Mouse (Mus musculus) ES-E14 (cell line): ENCODE results near the gene Nudt19. TPM values are rescaled to one million over a fixed set of nuclear protein-coding genes. Genes with fewer than 3 reads are reported as not detected.

Source experiments
- DNase-seq: peaks from one replicate; pipeline ENCODE4 v3.0.0-alpha.2; 2013; ENCODE audit warnings: low read depth, low spot score
- H3K27ac ChIP-seq: 2 replicates; pipeline ENCODE4 v1.5.1; 2012; ENCODE audit warnings: low read depth, mild to moderate bottlenecking, low read length, moderate library complexity, mixed read lengths; ENCODE audit not compliant: poor library complexity, insufficient read depth, severe bottlenecking
- H3K36me3 ChIP-seq: 2 replicates; pipeline ENCODE4 v1.6.1; 2012; ENCODE audit warnings: mild to moderate bottlenecking, low read length, moderate library complexity, mixed read lengths; ENCODE audit not compliant: control insufficient read depth, poor library complexity, insufficient read depth, severe bottlenecking
- H3K4me1 ChIP-seq, 2 experiments: fragments of 150-350 bp in 1 of 2; sonication (generic) in 1 of 2; 2 replicates each; pipeline ENCODE4 v1.6.1; 2012; ENCODE audit warnings: low read length in 2 of 2, mild to moderate bottlenecking in 1 of 2, mixed read lengths in 1 of 2; ENCODE audit not compliant: control insufficient read depth in 2 of 2, insufficient read depth in 2 of 2, poor library complexity in 1 of 2
- H3K4me3 ChIP-seq, 2 experiments: fragments of 150-350 bp in 1 of 2; sonication (generic) in 1 of 2; 2 replicates each; pipeline ENCODE4 v1.5.1; 2012; ENCODE audit warnings: low read length in 2 of 2, low read depth in 1 of 2, mild to moderate bottlenecking in 1 of 2, mixed read lengths in 1 of 2; ENCODE audit not compliant: insufficient read depth in 1 of 2, poor library complexity in 1 of 2, severe bottlenecking in 1 of 2
- H3K9ac ChIP-seq: 2 replicates; pipeline ENCODE4 v1.6.1; 2012; ENCODE audit warnings: low read depth, mild to moderate bottlenecking, low read length, mixed read lengths; ENCODE audit not compliant: poor library complexity, insufficient read depth, severe bottlenecking
- H3K9me3 ChIP-seq: fragments of 150-350 bp; sonication (generic); 2 replicates; pipeline ENCODE4 v1.6.1; 2012; ENCODE audit warnings: low read depth, mild to moderate bottlenecking, low read length; ENCODE audit not compliant: control insufficient read depth, insufficient read depth
- CHD2 ChIP-seq: IDR thresholded peaks from 2 replicates; pipeline ENCODE4 v1.6.1; 2014; ENCODE audit warnings: mild to moderate bottlenecking, low read depth, low read length, inconsistent platforms
- HCFC1 ChIP-seq: IDR thresholded peaks from 2 replicates; pipeline ENCODE4 v1.6.1; 2012; ENCODE audit warnings: low read length, inconsistent platforms, borderline replicate concordance; ENCODE audit not compliant: insufficient read depth
- MAFK ChIP-seq: IDR thresholded peaks from 2 replicates; pipeline ENCODE4 v1.6.1; 2014; ENCODE audit warnings: mild to moderate bottlenecking, low read depth, low read length, inconsistent platforms; ENCODE audit not compliant: insufficient read depth
- ZC3H11A ChIP-seq: IDR thresholded peaks from 2 replicates; pipeline ENCODE4 v1.6.1; 2012; ENCODE audit warnings: low read depth, mild to moderate bottlenecking, inconsistent platforms, low read length, borderline replicate concordance
- ZNF384 ChIP-seq: IDR thresholded peaks from 2 replicates; pipeline ENCODE4 v1.6.1; 2012; ENCODE audit warnings: low read depth, low read length, inconsistent platforms
- in situ Hi-C, 2 experiments: fragments of 600-800 bp; cut with MboI; formaldehyde crosslinking; loops; one replicate each; pipeline ENCODE4 v1.15.1; 2025; ENCODE audit warnings: low sequenced_read_pairs in 2 of 2, inconsistent platforms in 1 of 2; ENCODE audit not compliant: unreplicated experiment in 2 of 2
- total RNA-seq: library from RNA; depleted of rRNA; stranded (reverse); fragments of 300-350 nt; gene quantifications from 2 replicates; pipeline ENCODE4 v1.2.3, GENCODE M21; 2012; rRNA removed

The Nudt19 gene
- total RNA-seq, 1 experiment, result 30.0 TPM

- no peak for DNase-seq
- in situ Hi-C loops, result no loop called here
- no peak overlapping the region for H3K9ac ChIP-seq
- H3K36me3 ChIP-seq, result peaks cover 24% of the 10 kb centered on the region
- H3K9me3 ChIP-seq, result peaks cover 5% of the 10 kb centered on the region
- H3K27ac ChIP-seq, result no peak overlapping the region
- TF ChIP-seq MAFK (no peak), CHD2 (no peak), HCFC1 (no peak), ZNF384 (no peak), ZC3H11A (no peak)
- peaks cover 8 to 9% of the 10 kb centered on the region in 2 experiments for H3K4me1 ChIP-seq
- H3K4me3 ChIP-seq, result no peak overlapping the region
Observed at GRCm38 (mm10) chr7:35526795-35527194, 29.3 kb downstream of the Nudt19 start.

GRCm38 (mm10) chr7:35501995-35502394 lies 54.1 kb downstream of the Nudt19 start:
- Histone ChIP-seq H3K4me1 (no peaks in the 10 kb centered on the region), H3K36me3 (peaks cover 17% of the 10 kb centered on the region), H3K4me3 (no peak overlapping the region), H3K9me3 (no peaks in the 10 kb centered on the region), H3K9ac (no peak overlapping the region), H3K27ac (peak overlapping the region; percentile 0; the same call in 1 of the 2 replicates)
- in situ Hi-C loops, result no loop called here
- DNase-seq, result peak; percentile 11
- TF ChIP-seq ZNF384, result no peak
- no peak for TF ChIP-seq ZC3H11A
- TF ChIP-seq MAFK, result no peak
- TF ChIP-seq CHD2, result no peak
- no peak for TF ChIP-seq HCFC1

DNA sequence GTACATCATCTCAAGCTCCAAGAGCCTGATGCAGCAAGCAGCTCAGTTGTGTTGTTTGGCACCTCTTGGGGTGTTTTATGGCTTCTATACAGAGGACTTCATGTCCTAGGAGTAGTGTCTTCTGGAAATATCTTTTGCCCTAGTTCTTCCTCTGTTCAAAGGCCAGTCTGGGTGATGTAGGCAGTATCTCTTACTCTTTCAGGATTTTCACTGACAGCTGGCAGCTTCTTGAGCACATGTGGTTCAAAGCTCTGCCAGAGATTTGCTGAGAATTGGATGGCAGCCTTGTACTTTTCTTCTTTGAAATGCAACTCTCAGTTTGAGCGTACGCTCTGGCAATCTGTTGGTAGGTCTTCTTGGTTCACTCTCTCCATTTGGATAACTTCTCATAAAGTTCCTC lies 58.6 kb downstream of the Nudt19 start:
- no peak overlapping the region for H3K4me3 ChIP-seq
- no peak overlapping the region for H3K9ac ChIP-seq
- in situ Hi-C loops, result no loop called here
- H3K9me3 ChIP-seq, result no peaks in the 10 kb centered on the region
- TF ChIP-seq MAFK, result no peak
- no peak for TF ChIP-seq ZC3H11A
- no peak for TF ChIP-seq CHD2
- TF ChIP-seq HCFC1, result no peak
- no peak for TF ChIP-seq ZNF384
- H3K4me1 ChIP-seq, result no peaks in the 10 kb centered on the region
- no peak overlapping the region for H3K27ac ChIP-seq
- peaks cover 14% of the 10 kb centered on the region for H3K36me3 ChIP-seq
- no peak for DNase-seq

Other genes starting within 250 kb of the Nudt19 start
- gene Gpatch1, start 237.9 kb downstream of the Nudt19 start, total RNA-seq, result 10.6 and 11.0 TPM in 2 replicates
- 12.6 and 12.7 TPM in 2 replicates for gene Rhpn2, start 222.1 kb downstream of the Nudt19 start, total RNA-seq
- gene Faap24, start 159.5 kb downstream of the Nudt19 start, total RNA-seq, result 7.0 and 7.1 TPM in 2 replicates
- gene Cep89, start 159.3 kb downstream of the Nudt19 start, total RNA-seq, result 15.3 and 22.5 TPM in 2 replicates
- 0.62 and 1.2 TPM in 2 replicates for gene Slc7a9, start 107.5 kb downstream of the Nudt19 start, total RNA-seq
- 35.4 and 35.9 TPM in 2 replicates for gene Tdrd12, start 18.6 kb downstream of the Nudt19 start, total RNA-seq
- 0.71 and 1.1 TPM in 2 replicates for gene Rgs9bp, start 29.3 kb upstream of the Nudt19 start, total RNA-seq
- 25.0 and 31.4 TPM in 2 replicates for gene Ankrd27, start 29.9 kb upstream of the Nudt19 start, total RNA-seq
- 127 and 164 TPM in 2 replicates for gene Pdcd5, start 91.2 kb upstream of the Nudt19 start, total RNA-seq
- gene Dpy19l3, start 198.2 kb upstream of the Nudt19 start, total RNA-seq, result 39.5 and 55.3 TPM in 2 replicates
- gene Zfp507, start 246.7 kb upstream of the Nudt19 start, total RNA-seq, result 25.8 and 33.6 TPM in 2 replicates